Mouse (Mus musculus) hindbrain, embryonic 13.5 days (tissue): ENCODE data around the gene Nsf. TPM values are rescaled to one million over a fixed set of nuclear protein-coding genes. Genes with fewer than 3 reads are reported as not detected.

Experiments
- ATAC-seq: fragments of 200-750 bp; cut with Nextera tagmentation; 2 replicates; pipeline ENCODE4 v1.8.0; 2017; ENCODE audit warnings: moderate TSS enrichment; ENCODE audit not compliant: low FRiP score
- H3K27ac ChIP-seq: fragments of 300-500 bp; sonication (generic); 2 replicates; pipeline ENCODE4 v1.5.1; 2015; ENCODE audit warnings: inconsistent platforms, mild to moderate bottlenecking, moderate library complexity
- H3K27me3 ChIP-seq: fragments of 300-500 bp; sonication (generic); 2 replicates; pipeline ENCODE4 v1.6.1; 2015; ENCODE audit warnings: mild to moderate bottlenecking, inconsistent platforms
- H3K36me3 ChIP-seq: fragments of 300-500 bp; sonication (generic); 2 replicates; pipeline ENCODE4 v1.6.1; 2015; ENCODE audit warnings: mild to moderate bottlenecking, inconsistent platforms
- H3K4me1 ChIP-seq: fragments of 300-500 bp; sonication (generic); replicated peaks from 2 replicates; pipeline ENCODE4 v1.6.1; 2015; ENCODE audit warnings: inconsistent platforms
- H3K4me2 ChIP-seq: fragments of 300-500 bp; sonication (generic); 2 replicates; pipeline ENCODE4 v1.6.1; 2015; ENCODE audit warnings: inconsistent platforms, mild to moderate bottlenecking, moderate library complexity
- H3K4me3 ChIP-seq: fragments of 300-500 bp; sonication (generic); 2 replicates; pipeline ENCODE4 v1.5.1; 2015; ENCODE audit warnings: mild to moderate bottlenecking, inconsistent platforms
- H3K9ac ChIP-seq: fragments of 300-500 bp; sonication (generic); 2 replicates; pipeline ENCODE4 v1.6.1; 2015; ENCODE audit warnings: mild to moderate bottlenecking, inconsistent platforms
- H3K9me3 ChIP-seq: fragments of 300-500 bp; sonication (generic); 2 replicates; pipeline ENCODE4 v1.6.1; 2016; ENCODE audit warnings: inconsistent platforms
- WGBS: fragments of 180-500 bp; shearing (Covaris S2); methylation state at CpG from one replicate; pipeline ENCODE4 v1.1.7; 2015; 5-methylcytosine and 5-hydroxymethylcytosine counted together
- polyA plus RNA-seq: library from polyadenylated mRNA; unstranded; fragments of >200 nt; fragmentation: Nextera tagmentation; extraction: Ambion mirVana; gene quantifications from 2 replicates; pipeline ENCODE4 v1.2.1, GENCODE M21; 2015

Nsf gene
- polyA plus RNA-seq, 1 experiment from 2014 or later, result 128 TPM

- H3K4me2 ChIP-seq, result no peak overlapping the region
These were observed 15.7 kb downstream of the Nsf start for GRCm38 (mm10) chr11:103937976-103938728.

DNA sequence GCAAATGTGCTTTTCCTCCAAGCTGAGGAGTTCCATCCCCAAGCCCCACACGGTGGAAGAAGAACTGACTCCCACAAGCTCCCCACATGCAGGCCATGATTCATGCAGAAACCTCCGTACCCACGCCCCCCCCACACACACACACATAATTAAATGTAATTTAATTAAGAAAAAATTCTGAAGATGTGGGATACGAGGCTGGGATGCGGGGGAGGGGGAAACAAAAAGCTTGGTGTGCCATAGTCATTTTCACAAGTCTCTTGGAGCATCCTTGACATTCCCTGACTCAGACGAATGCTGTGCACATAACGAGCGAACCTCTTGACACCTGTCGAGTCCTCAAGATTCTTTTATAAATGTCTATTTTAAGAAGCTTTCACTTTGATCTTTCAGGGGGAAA lies 16.4 kb downstream of the Nsf start:
- H3K4me3 ChIP-seq, result no peak overlapping the region
- H3K9ac ChIP-seq, result no peak overlapping the region
- no peak for ATAC-seq
- H3K4me1 ChIP-seq, result no peaks in the 10 kb centered on the region
- no peaks in the 10 kb centered on the region; the same call in 1 of the 2 replicates for H3K36me3 ChIP-seq
- WGBS, result 91% methylated on average over 9 of the region's 9 CpGs
- H3K4me2 ChIP-seq, result no peak overlapping the region
- no peaks in the 10 kb centered on the region for H3K27me3 ChIP-seq
- H3K27ac ChIP-seq, result no peak overlapping the region
- no peaks in the 10 kb centered on the region for H3K9me3 ChIP-seq

More at GRCm38 (mm10) chr11:103937976-103938728, 15.7 kb downstream of the Nsf start:
- H3K4me3 ChIP-seq, result no peak overlapping the region
- H3K27ac ChIP-seq, result no peak overlapping the region
- H3K36me3 ChIP-seq, result no peaks in the 10 kb centered on the region; the same call in 1 of the 2 replicates
- WGBS, result 94% methylated on average over 25 of the region's 25 CpGs
- H3K9me3 ChIP-seq, result no peaks in the 10 kb centered on the region
- no peak for ATAC-seq
- H3K9ac ChIP-seq, result no peak overlapping the region
- no peaks in the 10 kb centered on the region for H3K27me3 ChIP-seq
- H3K4me1 ChIP-seq, result no peaks in the 10 kb centered on the region

DNA sequence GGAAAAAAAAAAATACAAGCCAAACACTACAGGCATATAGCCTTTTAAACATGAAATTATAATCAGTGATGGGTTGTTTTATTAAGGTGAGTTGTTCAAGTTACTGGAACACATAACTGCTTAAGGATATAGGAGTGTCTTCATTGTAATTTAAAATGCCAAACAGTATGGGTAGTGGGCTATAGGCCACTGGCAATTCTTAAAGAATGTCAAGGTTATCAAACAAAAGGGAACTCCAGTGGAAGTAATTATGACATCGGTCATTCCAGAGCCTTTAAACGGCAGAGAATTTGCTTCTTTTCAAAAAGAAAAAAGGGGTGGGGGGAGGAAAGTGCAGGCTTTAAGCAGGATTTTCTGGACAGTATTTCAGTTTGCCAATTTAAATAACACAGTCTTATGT lies 18.1 kb downstream of the Nsf start:
- Histone ChIP-seq H3K4me2 (no peak overlapping the region), H3K27ac (no peak overlapping the region), H3K36me3 (no peaks in the 10 kb centered on the region; the same call in 1 of the 2 replicates), H3K4me1 (0 out of 2 replicates have a peak, but pooled peaks cover 2% of the 10 kb centered on the region), H3K9ac (no peak overlapping the region), H3K9me3 (no peaks in the 10 kb centered on the region), H3K27me3 (no peaks in the 10 kb centered on the region), H3K4me3 (no peak overlapping the region)
- 21% methylated on average over 2 of the region's 2 CpGs for WGBS
- ATAC-seq, result no peak

DNA sequence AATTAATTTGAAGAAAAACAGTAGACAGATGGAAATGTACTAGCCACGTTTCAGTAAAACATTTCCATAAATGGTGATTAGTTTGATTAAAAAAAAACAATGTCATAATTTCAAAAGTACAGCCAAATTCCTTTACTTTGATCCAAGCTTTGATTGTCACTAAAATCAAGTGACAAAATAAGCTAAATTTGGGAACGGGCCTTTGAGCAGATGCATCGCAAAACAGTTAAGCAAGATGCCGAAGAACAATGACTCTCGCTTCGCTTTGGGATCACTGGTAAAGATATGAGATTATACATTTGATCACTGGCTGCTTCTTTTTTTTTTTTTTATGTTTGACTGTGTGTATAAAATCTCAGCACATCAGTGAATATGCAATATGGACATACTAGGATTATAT lies 20.0 kb downstream of the Nsf start:
- Histone ChIP-seq H3K27ac (no peak overlapping the region), H3K36me3 (peaks cover 5% of the 10 kb centered on the region; the same call in 1 of the 2 replicates), H3K4me1 (0 out of 2 replicates have a peak, but pooled peaks cover 5% of the 10 kb centered on the region), H3K27me3 (no peaks in the 10 kb centered on the region), H3K4me3 (no peak overlapping the region), H3K9ac (no peak overlapping the region), H3K4me2 (no peak overlapping the region), H3K9me3 (no peaks in the 10 kb centered on the region)
- no peak for ATAC-seq
- WGBS, result 94% methylated on average over 6 of the region's 6 CpGs

- Histone ChIP-seq H3K9me3 (no peaks in the 10 kb centered on the region), H3K27me3 (no peaks in the 10 kb centered on the region), H3K36me3 (peaks cover 40% of the 10 kb centered on the region), H3K4me2 (no peak overlapping the region), H3K27ac (no peak overlapping the region), H3K4me1 (no peaks in the 10 kb centered on the region), H3K9ac (no peak overlapping the region), H3K4me3 (no peak overlapping the region)
- no peak for ATAC-seq
- WGBS, result 98% methylated on average over 2 of the region's 2 CpGs
These were observed 29.9 kb downstream of the Nsf start for GRCm38 (mm10) chr11:103923957-103924356.

DNA sequence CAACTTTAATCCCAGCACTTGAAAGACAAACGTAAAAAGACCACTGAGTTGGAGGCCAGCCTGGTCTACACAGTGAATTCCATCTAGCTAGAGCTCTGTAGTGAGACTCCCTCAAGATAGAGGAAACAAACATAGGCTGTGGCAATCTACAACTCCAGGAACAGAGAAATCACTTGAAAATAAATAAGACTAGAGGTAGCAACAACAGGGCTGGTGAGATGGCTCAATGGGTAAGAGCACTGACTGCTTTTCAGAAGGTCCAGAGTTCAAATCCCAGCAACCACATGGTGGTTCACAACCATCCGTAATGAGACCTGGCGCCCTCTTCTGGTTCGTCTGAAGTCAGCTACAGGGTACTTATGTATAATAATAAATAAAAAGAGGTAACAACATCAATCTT lies 30.6 kb downstream of the Nsf start:
- no peak overlapping the region for H3K9ac ChIP-seq
- no peak for ATAC-seq
- H3K4me2 ChIP-seq, result no peak overlapping the region
- H3K36me3 ChIP-seq, result peaks cover 34% of the 10 kb centered on the region
- H3K27ac ChIP-seq, result no peak overlapping the region
- WGBS, result 87% methylated on average over 4 of the region's 4 CpGs
- no peaks in the 10 kb centered on the region for H3K27me3 ChIP-seq
- H3K4me1 ChIP-seq, result no peaks in the 10 kb centered on the region
- no peak overlapping the region for H3K4me3 ChIP-seq
- no peaks in the 10 kb centered on the region for H3K9me3 ChIP-seq

DNA sequence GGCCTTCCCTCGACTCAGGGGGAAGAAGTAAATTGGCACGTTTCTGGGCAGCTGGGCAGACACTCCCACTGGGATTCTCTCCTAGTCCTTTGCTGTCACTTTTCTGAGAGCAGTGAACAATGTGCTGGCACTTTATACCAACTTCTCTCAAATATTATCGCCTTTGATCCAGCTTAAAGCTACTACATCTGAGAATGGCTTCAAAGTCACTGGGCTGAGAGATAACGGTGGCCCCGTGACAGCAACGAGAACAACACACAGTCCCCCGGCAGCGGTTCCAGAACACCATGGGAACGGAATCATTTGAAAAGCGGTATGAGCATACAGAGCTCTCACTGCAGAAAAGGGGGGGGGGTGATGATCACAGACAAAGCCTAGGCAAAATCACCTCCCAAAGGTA lies 31.0 kb downstream of the Nsf start:
- 86% methylated on average over 10 of the region's 10 CpGs for WGBS
- ATAC-seq, result no peak
- Histone ChIP-seq H3K4me3 (no peak overlapping the region), H3K9ac (no peak overlapping the region), H3K9me3 (no peaks in the 10 kb centered on the region), H3K4me1 (no peaks in the 10 kb centered on the region), H3K27ac (no peak overlapping the region), H3K27me3 (no peaks in the 10 kb centered on the region), H3K36me3 (peaks cover 34% of the 10 kb centered on the region), H3K4me2 (no peak overlapping the region)

- H3K4me2 ChIP-seq, result no peak overlapping the region
- H3K4me3 ChIP-seq, result no peak overlapping the region
- no peaks in the 10 kb centered on the region for H3K27me3 ChIP-seq
- no peak overlapping the region for H3K27ac ChIP-seq
- no peaks in the 10 kb centered on the region for H3K9me3 ChIP-seq
- peaks cover 31% of the 10 kb centered on the region for H3K36me3 ChIP-seq
- ATAC-seq, result no peak
- H3K9ac ChIP-seq, result no peak overlapping the region
- H3K4me1 ChIP-seq, result no peaks in the 10 kb centered on the region
- WGBS, result 74% methylated on average over 5 of the region's 5 CpGs
These were observed 33.2 kb downstream of the Nsf start for GRCm38 (mm10) chr11:103920665-103921064.

DNA sequence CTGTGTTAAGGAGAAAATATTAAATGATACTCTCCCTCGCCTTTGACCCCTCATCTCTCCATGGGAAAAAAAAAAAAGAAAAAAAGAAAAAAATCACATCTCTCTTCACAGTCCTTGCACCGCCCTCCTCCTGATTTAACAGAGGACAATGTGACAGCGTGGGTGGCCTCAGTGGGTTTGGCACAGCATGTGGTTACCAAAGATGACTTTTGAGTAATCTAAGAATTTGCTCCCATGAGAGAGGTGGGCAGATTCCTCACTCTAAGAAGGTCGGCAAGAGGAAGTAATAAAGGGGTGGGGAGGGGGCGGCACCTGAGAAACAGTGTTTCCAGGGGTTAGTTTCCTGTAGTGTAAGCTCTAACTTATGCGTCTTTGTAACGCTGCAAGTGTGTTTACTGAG lies 37.0 kb downstream of the Nsf start:
- WGBS, result 78% methylated on average over 7 of the region's 7 CpGs
- Histone ChIP-seq H3K27ac (no peak overlapping the region), H3K4me1 (no peaks in the 10 kb centered on the region), H3K4me3 (no peak overlapping the region), H3K9me3 (no peaks in the 10 kb centered on the region), H3K4me2 (no peak overlapping the region), H3K27me3 (no peaks in the 10 kb centered on the region), H3K9ac (no peak overlapping the region), H3K36me3 (peaks cover 44% of the 10 kb centered on the region)
- no peak for ATAC-seq

DNA sequence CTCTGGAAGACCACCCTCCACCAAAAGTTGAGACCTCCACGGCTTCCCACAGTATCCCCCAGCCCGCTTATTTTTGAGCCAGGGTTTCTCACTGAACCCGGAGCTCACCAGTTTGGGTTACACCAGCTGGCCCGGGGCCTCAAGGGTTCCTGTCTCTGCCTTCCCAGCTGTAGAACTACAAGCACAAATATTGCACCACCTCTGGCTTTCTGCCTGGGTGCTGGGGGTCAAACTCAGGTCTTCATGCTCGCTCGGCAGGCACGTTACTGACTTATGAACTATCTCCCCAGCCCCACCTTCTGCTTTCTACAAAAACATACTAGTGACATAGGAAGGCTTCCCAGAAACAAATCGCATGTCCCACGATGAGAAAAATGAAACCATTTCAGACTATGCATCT lies 38.2 kb downstream of the Nsf start:
- 91% methylated on average over 9 of the region's 9 CpGs for WGBS
- H3K27ac ChIP-seq, result no peak overlapping the region
- H3K4me3 ChIP-seq, result no peak overlapping the region
- no peak overlapping the region for H3K9ac ChIP-seq
- H3K27me3 ChIP-seq, result no peaks in the 10 kb centered on the region
- H3K9me3 ChIP-seq, result no peaks in the 10 kb centered on the region
- no peaks in the 10 kb centered on the region for H3K4me1 ChIP-seq
- ATAC-seq, result no peak
- H3K4me2 ChIP-seq, result no peak overlapping the region
- peaks cover 42% of the 10 kb centered on the region for H3K36me3 ChIP-seq

- Histone ChIP-seq H3K4me3 (no peak overlapping the region), H3K4me2 (no peak overlapping the region), H3K27ac (no peak overlapping the region), H3K4me1 (no peaks in the 10 kb centered on the region), H3K9ac (no peak overlapping the region), H3K9me3 (no peaks in the 10 kb centered on the region), H3K27me3 (no peaks in the 10 kb centered on the region), H3K36me3 (peaks cover 62% of the 10 kb centered on the region)
- ATAC-seq, result no peak
- 61% methylated on average over 7 of the region's 7 CpGs for WGBS
These were observed 42.8 kb downstream of the Nsf start for GRCm38 (mm10) chr11:103910993-103911585.

DNA sequence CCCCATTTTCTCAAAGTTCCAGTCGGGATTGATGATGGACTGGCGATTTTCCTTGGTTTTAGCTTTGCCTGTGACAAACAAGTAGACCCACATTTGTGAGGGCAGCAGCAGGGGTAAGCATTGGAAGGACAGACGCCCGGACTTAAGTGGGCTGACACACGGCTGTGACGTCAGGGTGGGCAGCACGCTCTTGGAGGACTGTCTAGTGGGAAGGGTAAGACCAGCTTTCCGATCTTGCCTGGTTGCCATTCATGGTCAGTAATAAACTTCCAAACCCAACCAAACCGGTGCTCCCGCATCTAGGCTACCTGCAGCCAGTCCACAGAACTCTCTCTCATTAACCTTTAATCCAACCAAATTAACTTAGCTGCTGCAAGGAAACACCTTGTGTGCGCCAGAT lies 43.3 kb downstream of the Nsf start:
- 95% methylated on average over 11 of the region's 11 CpGs for WGBS
- Histone ChIP-seq H3K4me2 (no peak overlapping the region), H3K27me3 (no peaks in the 10 kb centered on the region), H3K9ac (no peak overlapping the region), H3K9me3 (no peaks in the 10 kb centered on the region), H3K4me1 (no peaks in the 10 kb centered on the region), H3K4me3 (no peak overlapping the region), H3K27ac (no peak overlapping the region), H3K36me3 (peaks cover 57% of the 10 kb centered on the region)
- no peak for ATAC-seq

DNA sequence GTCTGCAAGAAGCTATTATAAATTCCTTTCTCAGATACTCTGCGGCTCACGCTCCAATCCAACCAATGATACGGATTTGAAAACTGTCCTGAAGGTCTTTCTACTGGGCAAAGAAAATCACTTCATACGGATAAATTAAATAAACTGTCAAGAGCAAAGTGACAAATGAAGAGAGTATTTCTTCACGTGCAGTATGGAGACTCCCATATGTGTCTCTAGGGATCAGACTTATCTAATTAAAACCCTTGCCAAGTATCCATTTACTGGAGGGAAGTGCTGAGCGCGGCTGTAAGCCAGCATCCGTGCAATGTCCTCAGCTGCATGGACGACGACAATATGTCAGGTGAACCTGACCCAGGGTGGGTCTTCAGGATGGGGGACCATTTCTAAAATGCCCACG lies 44.0 kb downstream of the Nsf start:
- WGBS, result 72% methylated on average over 11 of the region's 11 CpGs

More for the DNA sequence above, 44.0 kb downstream of the Nsf start:
- Histone ChIP-seq H3K9ac (no peak overlapping the region), H3K27me3 (no peaks in the 10 kb centered on the region), H3K27ac (no peak overlapping the region), H3K36me3 (peaks cover 50% of the 10 kb centered on the region), H3K9me3 (no peaks in the 10 kb centered on the region), H3K4me3 (no peak overlapping the region), H3K4me2 (no peak overlapping the region), H3K4me1 (no peaks in the 10 kb centered on the region)
- ATAC-seq, result no peak
